Mouse (Mus musculus) left cerebral cortex, adult 9 months (tissue): Measurements from ENCODE around the gene Gm11758.
"Not testable (repeated sequence)": the region's sequence is repeated elsewhere in the genome, so short reads cannot be mapped to it uniquely, and the experiment has no call there.

Experiments used
- DNase-seq, 2 experiments: peaks; one replicate each; pipeline ENCODE4 v3.0.0; 2022; ENCODE audit warnings: low spot score in 2 of 2

The Gm11758 gene

DNA sequence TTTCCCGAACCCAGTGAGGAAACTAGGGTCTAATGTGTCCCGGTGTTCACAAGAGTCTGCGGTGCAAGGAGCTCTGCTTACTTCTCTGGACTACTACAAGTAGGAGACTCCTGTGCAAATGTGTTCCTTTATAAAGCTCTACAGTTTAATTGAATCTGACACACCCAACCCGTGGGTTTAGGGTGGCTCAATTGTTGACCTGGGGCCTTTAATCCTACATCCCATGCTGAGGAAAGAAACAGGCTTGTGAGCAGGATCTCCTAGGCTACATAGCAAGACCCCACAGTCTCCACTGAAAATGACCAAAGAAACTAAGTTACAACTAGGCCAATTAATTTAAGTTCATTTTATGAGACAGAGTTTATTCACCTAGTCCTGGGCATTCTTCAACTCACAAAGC lies at the start of gene Gm11758:
TSS of gene Gm11758 (minus strand) at position 101 of the 400 bp plus-strand sequence.
- not testable (repeated sequence) for DNase-seq

DNA sequence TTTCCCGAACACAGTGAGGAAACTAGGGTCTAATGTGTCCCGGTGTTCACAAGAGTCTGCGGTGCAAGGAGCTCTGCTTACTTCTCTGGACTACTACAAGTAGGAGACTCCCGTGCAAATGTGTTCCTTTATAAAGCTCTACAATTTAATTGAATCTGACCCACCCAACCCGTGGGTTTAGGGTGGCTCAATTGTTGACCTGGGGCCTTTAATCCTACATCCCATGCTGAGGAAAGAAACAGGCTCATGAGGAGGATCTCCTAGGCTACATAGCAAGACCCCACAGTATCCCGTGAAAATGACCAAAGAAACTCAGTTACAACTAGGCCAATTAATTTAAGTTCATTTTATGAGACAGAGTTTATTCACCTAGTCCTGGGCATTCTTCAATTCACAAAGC lies 44.6 kb upstream of the Gm11758 start, which contains the start of gene Gm11756:
TSS of gene Gm11756 (minus strand) at position 101 of the 400 bp plus-strand sequence.
- DNase-seq: not testable (repeated sequence)

- DNase-seq: not testable (repeated sequence)
Measured at GRCm38 (mm10) chr4:73905853-73906252, 29.8 kb upstream of the Gm11758 start, which contains the start of gene Gm13871. Gene Gm13871 (minus strand): TSS chr4:73905953.

GRCm38 (mm10) chr4:73891012-73891411 lies 14.9 kb upstream of the Gm11758 start, which contains the start of gene Gm11757:
Gene Gm11757 (minus strand): TSS chr4:73891112.
- not testable (repeated sequence) for DNase-seq

DNA sequence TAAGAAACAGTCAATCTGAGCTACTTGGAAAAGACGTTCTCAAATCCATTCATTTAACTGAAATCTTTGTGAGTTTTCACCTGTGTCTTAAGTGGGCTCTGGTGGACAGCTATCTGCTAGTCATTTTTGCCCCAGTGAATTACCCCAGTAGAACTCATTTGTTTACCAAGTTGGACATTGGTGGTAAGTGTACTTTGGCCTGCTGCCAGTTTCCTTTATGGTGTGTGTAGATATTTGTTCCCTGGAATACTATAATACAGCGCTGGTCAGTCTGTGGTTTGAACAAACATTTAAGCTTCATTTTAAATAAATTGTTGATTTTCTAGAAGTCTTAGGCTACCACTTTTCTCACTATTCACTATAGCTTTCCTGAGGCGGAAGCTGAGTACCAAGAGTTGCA lies 49.5 kb downstream of the Gm11758 start:
- no peak for DNase-seq
